Mouse (Mus musculus) liver, adult 2 months (tissue): ENCODE results near the gene Spryd3.

ENCODE experiments used
- CTCF ChIP-seq: fragments of 200-500 bp; IDR thresholded peaks from 2 replicates; pipeline ENCODE4 v1.5.1; 2011; ENCODE audit warnings: low read depth, low read length, control low read depth
- POLR2A ChIP-seq: fragments of 200-500 bp; IDR thresholded peaks from 2 replicates; pipeline ENCODE4 v1.6.1; 2011; ENCODE audit warnings: low read length, control low read depth; ENCODE audit not compliant: insufficient read depth; ENCODE audit errors: extremely low read depth

GRCm38 (mm10) chr15:102103947-102104555 is 32.0 kb downstream of the Spryd3 start:
- TF ChIP-seq CTCF (no peak), POLR2A (peak; percentile 52; the same call in 1 of the 2 replicates)
